Mouse (Mus musculus) gastrocnemius, postnatal 25 days (tissue): ENCODE results near the gene Vmn1r86. TPM values are rescaled to one million over a fixed set of nuclear protein-coding genes. Genes with fewer than 3 reads are reported as not detected.
A peak's percentile ranks its signal among the peaks of the same experiment; 100 is the strongest.
"Not testable (repeated sequence)": the region's sequence is repeated elsewhere in the genome, so short reads cannot be mapped to it uniquely, and the experiment has no call there.

Experiments
- DNase-seq: peaks from one replicate; pipeline ENCODE4 v3.0.0; 2022
- long read RNA-seq, 2 experiments: library from polyadenylated mRNA; stranded (forward); transcript quantifications; one replicate each; pipeline ENCODE4 v2.0.0; 2021
- total RNA-seq, 2 experiments: library from RNA; stranded (reverse); gene quantifications; 1 replicate in 1 of 2; 2 replicates in 1 of 2; pipeline ENCODE4 v1.2.3; 2021

The Vmn1r86 gene
- not detected for total RNA-seq
- long read RNA-seq, experiment 1 = 0 reads
- long read RNA-seq, experiment 2 = 0 reads

- DNase-seq = no peak
These were observed at the start of gene Vmn1r86 for GRCm38 (mm10) chr7:13119817-13120216. Gene Vmn1r86, minus strand, starts transcription at chr7:13119917.

- no peak for DNase-seq
These were observed 39.6 kb upstream of the Vmn1r86 start, which contains the start of gene Vmn1r88 for GRCm38 (mm10) chr7:13159268-13159667. Gene Vmn1r88, plus strand, starts transcription at chr7:13159568.

GRCm38 (mm10) chr7:13140057-13140456, 20.3 kb upstream of the Vmn1r86 start, which contains the start of gene Vmn1r87:
Gene Vmn1r87, minus strand, starts transcription at chr7:13140157.
- DNase-seq = no peak

GRCm38 (mm10) chr7:13137340-13137739, 17.6 kb upstream of the Vmn1r86 start:
- DNase-seq = no peak

- no peak for DNase-seq
These were observed 12.1 kb upstream of the Vmn1r86 start for GRCm38 (mm10) chr7:13131856-13132255.

GRCm38 (mm10) chr7:13123554-13124153, 3.9 kb upstream of the Vmn1r86 start:
- not testable (repeated sequence) for DNase-seq

DNA sequence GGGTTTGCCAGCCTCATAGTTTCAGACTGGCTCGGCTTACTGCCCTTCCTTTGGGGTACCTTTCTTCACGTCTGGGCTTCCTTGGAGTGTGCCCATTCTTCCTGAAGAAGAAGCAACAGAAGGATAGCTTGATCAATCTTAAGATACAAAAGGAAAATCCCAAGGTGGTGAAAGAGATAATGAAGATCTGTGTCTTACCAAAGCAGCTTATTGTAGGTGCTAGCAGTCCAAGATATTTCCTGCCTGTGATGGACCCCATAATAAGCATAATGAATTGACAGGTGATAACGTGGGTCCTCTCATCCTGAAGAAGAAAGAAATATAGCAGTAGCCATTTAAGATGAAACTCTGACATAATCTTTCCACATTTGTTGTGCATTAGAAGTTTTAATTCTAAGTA, 24.6 kb downstream of the Vmn1r86 start, which contains the start of gene Vmn1r85:
Gene Vmn1r85 (minus strand): TSS at position 101 of the 400 bp plus-strand sequence.
- DNase-seq = no peak

- no peak for DNase-seq
These were observed 47.4 kb downstream of the Vmn1r86 start for GRCm38 (mm10) chr7:13072293-13072692.

DNA sequence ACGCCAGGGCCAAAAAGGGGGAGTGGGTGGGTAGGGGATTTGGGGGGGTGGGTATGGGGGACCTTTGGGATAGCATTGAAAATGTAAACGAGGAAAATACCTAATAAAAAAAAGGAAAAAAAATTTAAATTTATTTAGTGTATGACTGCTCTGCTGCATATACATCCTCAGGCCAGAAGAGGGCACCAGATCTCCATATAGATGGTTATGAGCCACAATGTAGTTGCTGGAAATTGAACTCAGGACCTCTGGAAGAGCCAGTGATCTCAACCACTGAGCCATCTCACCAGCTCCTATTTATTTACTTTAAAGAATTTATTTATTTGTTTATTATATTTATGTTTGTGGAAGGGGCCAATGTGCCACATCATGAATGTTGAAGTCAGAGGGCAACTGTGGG, 56.3 kb downstream of the Vmn1r86 start:
- DNase-seq = not testable (repeated sequence)

DNA sequence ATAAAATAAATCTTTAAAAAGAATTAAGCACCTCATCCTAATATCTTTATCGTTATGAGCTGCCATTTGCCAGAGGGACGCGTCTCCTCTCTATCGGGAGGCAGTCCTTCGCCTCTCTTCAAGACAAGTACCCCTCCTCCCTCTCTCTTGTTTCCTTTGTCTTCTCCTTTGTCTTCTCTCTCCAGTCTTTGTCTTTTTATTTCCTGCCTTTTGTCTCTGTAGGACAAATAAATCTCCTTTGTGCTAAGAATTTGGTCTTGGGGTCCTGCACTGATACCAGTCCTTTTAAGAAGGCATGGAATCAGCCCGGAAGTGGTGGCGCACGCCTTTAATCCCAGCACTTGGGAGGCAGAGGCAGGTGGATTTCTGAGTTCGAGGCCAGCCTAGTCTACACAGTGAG, 60.2 kb downstream of the Vmn1r86 start:
- DNase-seq = no peak

GRCm38 (mm10) chr7:13056913-13057700, 62.6 kb downstream of the Vmn1r86 start:
- DNase-seq = no peak

- peak; percentile 90 for DNase-seq
These were observed 65.3 kb downstream of the Vmn1r86 start, which contains the start of gene Mzf1 for GRCm38 (mm10) chr7:13054287-13055010. Gene Mzf1, minus strand, starts transcription at chr7:13054764.

DNA sequence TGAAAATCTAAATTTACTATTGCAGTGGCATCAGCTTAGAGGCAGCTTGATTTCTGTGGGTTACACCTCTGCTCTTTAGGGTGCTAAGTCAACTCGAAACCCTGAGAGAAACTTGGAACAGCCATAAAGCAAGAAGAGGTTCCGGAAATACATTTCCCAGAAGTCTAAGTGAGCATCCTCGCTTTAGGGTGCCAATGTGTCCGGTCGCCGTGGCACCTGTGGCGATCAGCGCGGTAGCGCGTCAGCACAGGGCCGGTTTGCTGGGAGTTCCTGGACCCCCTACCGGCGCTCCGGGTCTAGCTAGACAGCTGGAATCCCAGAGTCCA, 65.8 kb downstream of the Vmn1r86 start:
- no peak for DNase-seq

DNA sequence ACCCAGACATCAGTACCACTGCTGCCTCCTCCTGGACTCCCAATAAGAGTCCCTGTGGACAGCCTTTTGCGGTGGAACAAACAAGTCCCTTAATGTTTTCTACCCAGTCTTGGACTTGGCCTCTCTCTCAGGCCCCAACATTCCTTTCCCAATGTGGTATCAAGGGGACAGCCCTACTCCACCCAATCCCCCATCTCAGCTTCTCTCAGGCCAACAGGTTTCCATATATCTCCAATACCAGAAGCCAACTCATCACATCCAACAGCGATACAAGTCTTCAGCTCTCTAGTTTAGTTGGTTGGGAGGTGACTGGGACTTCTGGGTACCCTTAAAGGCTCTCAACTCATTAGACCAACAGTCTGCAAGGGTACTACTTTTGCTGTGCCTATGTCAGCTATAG, 66.2 kb downstream of the Vmn1r86 start:
- no peak for DNase-seq

GRCm38 (mm10) chr7:13053001-13053400, 66.7 kb downstream of the Vmn1r86 start:
- DNase-seq = no peak

Other genes with a start within 250 kb of the Vmn1r86 start
- 1 to 10 TPM; 2.4 TPM for gene Zfp128, start 238.7 kb downstream of the Vmn1r86 start, total RNA-seq
- 1 to 10 TPM; 2.7 to 3.4 TPM for gene Zscan22, start 222.1 kb downstream of the Vmn1r86 start, total RNA-seq
- gene Rps5, start 197.6 kb downstream of the Vmn1r86 start, total RNA-seq = 100 to 1,000 TPM; 498 to 510 TPM
- gene Rnf225, start 192.5 kb downstream of the Vmn1r86 start, total RNA-seq = under 1 TPM; 0.21 to 0.33 TPM
- gene Zfp324, start 154.1 kb downstream of the Vmn1r86 start, total RNA-seq = 1 to 10 TPM; 2.0 to 2.2 TPM
- 1 to 10 TPM; 2.1 to 2.4 TPM for gene Zfp446, start 142.1 kb downstream of the Vmn1r86 start, total RNA-seq
- gene Slc27a5, start 121.7 kb downstream of the Vmn1r86 start, total RNA-seq = not detected
- 10 to 100 TPM; 59.1 to 60.7 TPM for gene Trim28, start 120.8 kb downstream of the Vmn1r86 start, total RNA-seq
- 1 to 10 TPM; 2.7 to 4.9 TPM for gene Zbtb45, start 109.9 kb downstream of the Vmn1r86 start, total RNA-seq
- 10 to 100 TPM; 76.1 to 89.9 TPM for gene Chmp2a, start 85.1 kb downstream of the Vmn1r86 start, total RNA-seq
- gene Ube2m, start 81.6 kb downstream of the Vmn1r86 start, total RNA-seq = 100 to 1,000 TPM; 132 to 138 TPM
- under 1 TPM; 0.54 to 0.75 TPM for gene Mzf1, start 65.2 kb downstream of the Vmn1r86 start, total RNA-seq
- not detected for gene Vmn1r85, start 24.7 kb downstream of the Vmn1r86 start, total RNA-seq
- not detected for gene Vmn1r87, start 20.2 kb upstream of the Vmn1r86 start, total RNA-seq
- gene Vmn1r88, start 39.7 kb upstream of the Vmn1r86 start, total RNA-seq = under 1 TPM; 0.03 to 0.10 TPM
- not detected for gene Vmn1r89, start 93.1 kb upstream of the Vmn1r86 start, total RNA-seq
- 1 to 10 TPM in 1 of 2 experiments, under 1 TPM in 1; 1.00 to 2.4 TPM for gene Lig1, start 157.4 kb upstream of the Vmn1r86 start, total RNA-seq
- 1 to 10 TPM; 7.6 to 8.0 TPM for gene Zswim9, start 158.8 kb upstream of the Vmn1r86 start, total RNA-seq
- gene Pla2g4c, start 204.7 kb upstream of the Vmn1r86 start, total RNA-seq = under 1 TPM in 1 of 2 experiments, not detected in 1; 0.08 TPM